Mouse (Mus musculus): ENCODE data around the gene Zbtb7b.
A peak's percentile ranks its signal among the peaks of the same experiment; 100 is the strongest.

Gene Zbtb7b

GRCm38 (mm10) chr3:89418861-89419250, 24.3 kb upstream of the Zbtb7b start:
- DNase-seq (ENCODE audit: low read depth, low spot score), result no peak

DNA sequence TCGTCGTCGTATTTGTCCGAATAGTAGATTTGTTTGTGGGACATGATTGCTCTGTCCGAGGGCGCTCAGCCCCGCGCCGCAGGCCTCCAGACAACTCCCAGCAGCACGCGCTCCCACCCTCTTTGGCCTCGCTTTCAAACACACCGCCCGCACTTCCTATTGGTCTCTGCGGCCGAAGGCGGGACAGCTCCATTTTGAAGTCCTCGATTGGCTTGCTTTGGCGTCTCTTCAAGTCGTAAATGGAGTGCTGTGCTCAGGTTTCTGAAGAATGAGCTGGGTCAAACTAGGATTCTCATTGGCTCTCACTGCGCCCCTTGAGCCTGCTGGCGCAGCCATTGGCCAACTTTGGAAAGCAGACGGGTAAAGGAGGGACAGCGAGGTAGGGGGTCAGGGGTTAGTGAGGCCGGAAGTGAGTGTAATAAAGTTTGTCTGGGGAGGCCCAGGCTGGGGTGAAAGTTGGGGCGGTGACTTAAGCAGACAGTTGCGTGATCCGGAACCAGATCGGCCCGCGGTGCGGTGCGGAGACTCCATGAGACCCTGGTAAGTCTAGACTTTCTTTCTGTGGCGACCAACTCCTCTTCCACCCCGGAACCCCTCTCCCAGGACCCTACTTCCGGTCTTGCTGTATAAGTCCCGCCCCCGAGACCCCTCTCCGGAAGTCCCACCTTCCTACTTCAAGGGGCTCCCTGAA, 23.7 kb upstream of the Zbtb7b start, which contains the start of the genes Cks1b and Shc1:
Cks1b (minus strand) TSS at position 214 of the 691 bp plus-strand sequence.
Shc1 (plus strand) TSS at position 274 of the 691 bp plus-strand sequence.
- DNase-seq (ENCODE audit: low read depth, low spot score), result peak; percentile 98

DNA sequence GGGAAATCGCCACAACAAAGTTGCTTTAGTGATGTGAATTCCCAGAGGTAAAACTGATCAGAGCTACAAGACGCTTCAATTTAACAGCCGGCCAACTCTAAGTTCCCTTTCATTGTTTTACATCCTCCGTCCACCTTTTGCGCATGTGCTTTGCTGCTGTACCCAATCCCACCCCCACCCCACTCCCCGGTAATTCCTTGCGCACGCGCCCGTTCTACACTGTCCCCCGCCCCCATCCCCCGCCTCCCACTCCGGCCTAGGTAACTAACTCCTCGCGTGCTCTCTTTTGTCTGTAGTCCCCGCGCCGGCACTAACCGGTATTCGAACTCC, 23.2 kb upstream of the Zbtb7b start:
- DNase-seq (ENCODE audit: low read depth, low spot score), result no peak

GRCm38 (mm10) chr3:89417131-89417530, 22.6 kb upstream of the Zbtb7b start:
- no peak for DNase-seq (ENCODE audit: low read depth, low spot score)

- DNase-seq (ENCODE audit: low read depth, low spot score), result no peak
Observed at GRCm38 (mm10) chr3:89416158-89416557, 21.6 kb upstream of the Zbtb7b start.

DNA sequence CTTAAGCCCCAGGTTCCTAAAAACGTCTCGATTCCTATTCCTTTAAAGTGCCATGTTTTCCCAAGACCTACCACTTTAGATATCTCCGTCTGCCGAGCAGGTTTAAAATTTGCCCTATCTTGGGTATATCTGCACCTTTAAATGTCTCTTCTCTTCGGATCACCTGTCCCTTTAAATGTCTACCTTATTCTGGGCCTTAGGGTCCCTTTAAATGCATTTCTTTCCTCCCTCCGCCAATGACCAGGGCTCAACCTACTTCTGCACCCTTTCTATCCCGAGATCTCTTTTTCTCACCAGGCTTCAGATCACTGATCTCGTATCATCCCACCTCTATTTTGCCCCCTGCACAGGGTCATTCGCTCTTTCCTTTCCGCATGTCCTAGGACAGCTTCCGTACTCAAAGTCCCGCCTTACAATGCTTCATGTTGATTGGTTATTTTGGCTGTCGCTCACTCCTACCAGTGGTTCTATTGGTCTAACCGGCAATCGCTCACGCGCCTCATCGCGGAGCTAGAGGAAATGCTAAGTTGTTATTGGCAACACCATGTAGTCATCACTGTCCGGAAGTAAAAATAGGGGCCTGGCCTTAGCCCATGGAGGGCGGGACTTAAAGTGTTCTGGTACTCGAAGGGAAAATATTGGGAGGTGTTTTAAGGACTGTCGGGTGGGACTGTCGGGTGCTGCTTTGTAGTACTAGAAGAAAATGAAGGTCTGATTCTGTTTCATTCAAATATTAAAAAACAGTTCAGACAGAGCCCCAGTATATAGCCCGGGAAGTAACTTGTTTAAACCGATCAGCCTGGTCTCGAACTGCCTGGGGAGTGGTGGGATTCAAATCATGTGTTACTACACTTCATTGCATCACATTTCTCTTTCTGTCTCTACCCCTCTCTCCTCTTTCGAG, 17.2 kb upstream of the Zbtb7b start, which contains the start of gene Flad1:
Flad1 (minus strand) TSS at position 381 of the 904 bp plus-strand sequence.
- DNase-seq (ENCODE audit: low read depth, low spot score), result peak; percentile 99

GRCm38 (mm10) chr3:89410864-89411263, 16.3 kb upstream of the Zbtb7b start:
- DNase-seq (ENCODE audit: low read depth, low spot score), result no peak

- no peak for DNase-seq (ENCODE audit: low read depth, low spot score)
Observed at GRCm38 (mm10) chr3:89409701-89410100, 15.1 kb upstream of the Zbtb7b start.

DNA sequence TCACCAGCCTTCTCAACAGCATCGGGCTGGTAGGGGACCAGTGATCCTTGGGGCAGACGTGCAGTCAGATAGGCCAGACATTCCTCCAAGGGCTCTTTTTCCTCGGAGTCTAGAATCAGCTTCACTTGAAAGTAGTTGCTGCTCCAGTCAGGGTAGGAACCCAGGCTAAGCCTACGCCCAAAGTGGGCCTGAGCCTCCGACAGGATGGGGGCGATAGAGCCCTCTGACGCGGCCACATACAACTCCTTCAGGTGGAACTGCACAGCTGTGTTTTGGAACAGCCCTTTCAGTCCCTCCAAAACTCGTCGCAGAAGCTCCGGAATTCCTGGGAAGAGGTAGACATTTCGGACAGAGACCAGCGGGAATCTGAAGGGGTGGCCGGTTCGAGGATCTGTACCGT, 13.9 kb upstream of the Zbtb7b start:
- no peak for DNase-seq (ENCODE audit: low read depth, low spot score)

DNA sequence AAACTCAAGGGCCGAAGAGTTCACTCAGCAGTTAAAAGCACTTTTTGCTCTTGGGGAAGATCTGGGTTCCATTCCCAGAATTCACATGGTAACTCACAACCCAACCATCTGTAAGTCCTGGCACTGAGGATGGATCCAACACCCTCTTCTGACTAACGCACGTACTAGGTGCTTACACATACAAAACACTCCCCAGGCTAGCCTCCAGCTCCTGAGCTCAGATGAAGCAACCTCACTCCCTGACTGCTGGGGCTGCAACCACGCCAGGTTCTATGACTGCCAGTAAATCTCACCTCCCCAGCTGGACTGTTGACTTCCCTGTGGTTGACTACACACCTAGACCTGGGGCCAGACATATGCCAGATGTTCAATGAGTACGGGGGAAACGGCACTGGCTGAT, 12.3 kb upstream of the Zbtb7b start:
- no peak for DNase-seq (ENCODE audit: low read depth, low spot score)

DNA sequence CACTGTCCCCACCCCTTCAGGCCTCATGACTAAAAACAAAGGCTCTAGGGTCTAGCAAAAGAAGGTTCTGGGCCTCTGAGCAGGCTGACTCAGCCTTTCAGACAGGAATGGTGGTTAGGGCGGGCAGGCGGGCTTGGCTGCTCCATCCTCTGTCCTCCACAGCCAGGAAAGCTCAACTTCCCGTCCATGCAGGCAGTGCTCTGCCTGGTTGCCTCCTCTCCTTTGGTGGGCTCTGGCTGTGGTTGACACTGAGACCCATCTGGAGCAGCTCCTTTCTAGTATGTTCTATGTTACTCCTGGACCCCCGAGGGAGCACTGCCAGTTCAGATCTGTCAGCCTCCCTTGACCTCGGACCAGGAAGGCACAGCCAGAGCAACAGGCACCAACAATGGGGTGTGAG, 8.1 kb upstream of the Zbtb7b start, which contains the start of gene Lenep:
Lenep (minus strand) TSS at position 101 of the 400 bp plus-strand sequence.
- no peak for DNase-seq (ENCODE audit: low read depth, low spot score)

DNA sequence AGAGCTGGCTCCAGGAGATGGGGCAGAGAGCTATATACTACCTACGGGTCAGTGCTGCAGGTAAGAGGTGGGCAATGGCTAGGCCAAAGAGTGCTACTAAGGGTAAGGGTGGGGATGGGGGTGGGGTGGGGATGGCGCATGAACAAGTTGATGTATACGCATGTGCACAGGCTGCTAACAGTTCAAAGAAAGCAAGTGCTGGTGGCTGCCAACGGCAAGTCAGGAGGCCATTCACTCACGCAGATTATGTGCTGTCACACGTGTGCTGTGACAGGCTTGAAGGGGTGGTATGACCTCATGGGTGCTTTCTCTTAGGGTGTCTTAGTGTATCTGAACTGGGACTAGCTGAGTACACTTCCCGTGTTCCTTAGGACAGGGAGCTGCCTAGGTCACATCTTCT, 6.8 kb upstream of the Zbtb7b start:
- DNase-seq (ENCODE audit: low read depth, low spot score), result no peak

DNA sequence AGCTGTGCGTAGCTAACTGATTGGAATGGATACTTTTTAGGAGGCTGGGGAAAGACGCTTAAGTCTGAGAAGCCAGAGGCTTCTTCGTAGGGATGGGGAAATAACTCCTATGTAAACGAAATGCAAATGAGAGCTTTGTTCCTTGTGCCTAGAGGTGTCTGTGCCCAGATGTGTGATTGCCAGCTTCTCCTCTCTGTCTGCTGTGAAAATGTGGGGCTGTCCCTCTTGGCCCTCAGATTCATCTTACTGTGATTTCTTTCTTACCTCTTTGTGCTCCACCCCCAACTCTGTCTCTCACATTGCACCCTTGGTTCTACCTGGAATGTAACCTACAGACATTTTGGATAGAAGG, 2.1 kb upstream of the Zbtb7b start:
- DNase-seq (ENCODE audit: low read depth, low spot score), result no peak

DNA sequence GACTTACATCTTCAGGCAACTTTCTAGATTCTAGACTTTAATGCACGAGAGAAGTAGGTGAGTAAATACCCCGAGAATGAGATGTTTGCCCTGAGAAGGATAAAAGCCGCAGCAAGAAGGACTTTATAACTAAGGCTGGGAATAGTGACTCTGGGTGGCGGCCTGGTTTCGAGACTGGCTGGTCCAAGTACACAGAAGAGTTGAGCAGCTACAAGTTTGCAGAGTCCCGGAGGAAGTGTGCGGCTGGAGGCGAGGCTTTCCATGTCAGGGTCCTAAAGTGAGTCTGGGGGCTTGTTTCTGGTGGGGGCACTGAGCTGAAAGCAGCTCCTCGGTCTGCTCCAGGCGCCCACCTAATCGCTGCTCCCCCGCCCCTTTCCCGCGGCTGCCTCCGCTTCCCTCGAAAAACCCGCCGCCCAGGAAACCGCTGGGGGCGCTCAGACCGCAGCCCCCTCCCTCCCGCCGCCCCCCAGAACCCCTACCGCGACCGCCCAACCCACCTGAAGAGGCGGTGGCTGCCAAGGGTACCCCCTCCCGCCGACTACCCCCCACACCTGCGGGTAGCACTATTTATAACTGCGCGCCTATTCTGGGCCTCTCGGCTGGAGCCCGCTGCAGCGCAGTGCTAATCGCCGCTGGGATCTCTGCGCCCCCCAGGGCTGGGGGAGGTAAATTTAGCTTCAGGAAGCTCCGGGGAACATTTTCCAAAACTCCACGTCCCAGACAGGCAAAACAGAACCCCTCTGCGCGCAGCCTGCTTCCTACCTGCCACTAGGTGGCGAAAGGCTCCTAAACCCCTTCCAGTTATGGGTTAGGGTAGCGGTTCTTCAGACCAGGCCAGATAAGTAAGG, 1.5 kb upstream of the Zbtb7b start:
- no peak for DNase-seq (ENCODE audit: low read depth, low spot score)

- DNase-seq (ENCODE audit: low read depth, low spot score), result no peak
Observed at GRCm38 (mm10) chr3:89395419-89395805, 836 bp upstream of the Zbtb7b start.

DNA sequence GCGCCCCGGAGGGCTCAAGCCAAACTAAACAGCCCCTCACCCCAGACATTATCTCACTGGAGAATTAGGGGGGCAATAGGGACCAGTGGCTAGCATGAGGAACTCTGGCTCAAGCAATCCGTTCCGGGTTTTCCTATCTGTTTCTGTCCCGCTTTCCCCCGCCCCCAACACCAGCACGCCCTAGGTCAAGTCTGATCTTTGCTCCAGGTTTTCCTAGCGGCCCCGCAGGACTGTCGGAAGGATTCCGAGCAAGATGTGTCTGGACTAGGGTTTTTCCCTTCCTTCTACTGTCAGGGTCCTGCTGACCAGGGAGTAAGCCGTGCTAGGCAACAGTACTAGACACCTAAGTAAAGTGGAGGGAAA, 299 bp upstream of the Zbtb7b start:
- no peak for DNase-seq (ENCODE audit: low read depth, low spot score)

DNA sequence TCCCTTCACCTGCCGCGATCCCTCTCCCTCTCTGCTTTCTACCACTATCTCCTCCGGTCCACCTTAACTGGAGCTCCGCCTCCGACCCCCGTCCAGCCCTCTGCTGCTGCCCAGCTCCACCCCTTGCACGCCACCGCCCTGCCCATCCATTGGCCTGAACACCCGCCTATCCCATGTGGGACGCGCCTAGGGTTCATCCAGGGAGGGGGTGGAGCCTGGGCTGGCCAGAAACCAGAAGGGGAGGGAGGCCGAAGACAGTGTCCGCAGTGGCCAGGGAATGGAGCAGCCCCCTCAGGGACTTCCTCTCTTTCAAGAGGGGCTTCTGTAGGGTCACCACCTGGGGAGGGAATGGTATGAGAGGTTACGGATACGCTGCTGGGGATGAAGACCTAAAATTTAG, 971 bp downstream of the Zbtb7b start:
- DNase-seq (ENCODE audit: low read depth, low spot score), result peak; percentile 90

- DNase-seq (ENCODE audit: low read depth, low spot score), result no peak
Observed at GRCm38 (mm10) chr3:89392871-89393311, 1.7 kb downstream of the Zbtb7b start.

DNA sequence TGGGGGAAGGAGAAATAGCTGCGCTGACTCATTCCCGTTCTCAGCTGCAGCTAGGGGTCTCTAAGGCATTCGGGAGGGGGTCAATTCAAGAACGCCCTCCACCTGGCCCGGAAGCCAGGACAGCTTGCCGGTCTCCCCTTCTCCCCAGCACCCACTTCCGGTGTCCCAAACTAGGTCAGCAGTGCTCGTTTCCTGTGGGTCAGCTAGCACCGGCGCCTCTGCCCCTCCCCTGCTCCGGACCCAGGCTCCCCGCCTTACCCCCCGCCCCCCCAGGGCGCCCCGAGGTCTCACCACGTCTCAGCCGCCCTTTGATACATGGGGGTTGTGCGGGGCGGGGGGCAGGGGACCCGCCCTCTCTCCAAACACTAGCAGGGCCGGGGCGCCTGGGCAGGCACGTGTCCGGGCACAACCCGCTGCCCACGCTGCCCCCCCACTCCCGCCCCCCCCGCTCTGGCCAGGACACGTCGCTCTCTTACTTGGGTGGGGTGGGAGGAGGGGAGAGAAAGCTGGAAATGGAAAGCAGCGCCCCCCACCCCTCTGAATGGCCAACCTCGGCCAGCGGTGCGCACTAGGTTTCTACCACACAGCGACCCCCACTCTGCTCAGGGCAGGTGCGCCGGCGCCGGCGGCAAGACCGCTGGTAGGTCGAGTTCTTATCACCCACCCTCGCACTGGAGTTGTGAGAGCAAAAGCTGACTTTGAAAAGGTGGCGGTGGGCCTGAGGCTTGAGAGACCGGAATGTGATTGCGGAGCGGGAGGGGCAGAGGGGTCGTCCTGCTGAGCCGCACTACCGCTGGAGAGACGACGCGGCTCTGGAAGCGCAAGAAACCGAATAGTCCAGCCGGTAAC, 2.7 kb downstream of the Zbtb7b start:
- no peak for DNase-seq (ENCODE audit: low read depth, low spot score)

DNA sequence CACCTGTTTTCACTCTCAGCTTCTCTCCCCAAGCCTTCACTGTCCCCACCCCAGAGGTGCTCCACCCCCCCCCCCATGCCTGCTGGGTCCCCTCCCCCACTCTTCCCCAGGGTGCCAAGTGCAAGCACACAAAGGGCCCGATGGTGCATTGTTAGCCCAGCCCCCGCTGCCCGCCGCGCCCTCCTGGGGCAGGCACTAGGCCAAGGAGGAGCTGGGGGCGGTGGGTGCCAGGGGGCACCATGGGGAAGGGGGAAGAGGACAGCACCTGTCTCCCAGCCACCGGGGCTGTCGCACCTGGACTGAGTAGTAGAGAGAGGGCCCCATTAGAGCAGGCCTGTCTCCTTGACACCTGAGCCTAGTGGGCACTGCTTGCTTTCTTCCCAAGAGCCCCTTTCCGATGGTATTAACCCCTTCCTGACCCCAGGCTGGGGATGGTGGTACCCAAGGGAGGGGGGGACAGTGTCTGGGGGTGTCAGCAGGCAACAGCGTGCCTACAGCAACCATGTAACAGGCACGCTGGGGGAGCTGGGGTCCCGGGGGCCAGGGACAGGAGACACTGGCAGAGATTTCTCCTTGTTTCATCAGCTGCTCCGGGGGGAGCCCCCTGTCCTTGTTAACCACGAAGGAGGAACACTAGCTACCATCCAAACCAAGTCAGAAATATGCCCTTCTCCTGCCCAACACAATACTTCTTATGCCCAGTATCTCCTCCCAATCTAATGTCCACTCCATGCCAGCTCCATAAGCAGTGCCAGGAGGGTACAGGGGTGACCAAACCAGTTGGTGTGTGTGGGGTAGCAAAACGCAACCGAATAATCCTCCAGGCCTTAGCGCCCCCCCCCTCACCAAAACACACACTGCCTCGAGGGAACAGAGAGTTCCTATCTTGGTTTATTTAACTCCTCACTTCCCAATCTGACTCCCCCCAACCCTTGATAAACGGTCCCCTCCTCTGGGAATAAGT, 3.6 kb downstream of the Zbtb7b start:
- DNase-seq (ENCODE audit: low read depth, low spot score), result no peak

Measured in WW6 (cell line).